Mouse (Mus musculus) brain, embryonic 14.5 days (tissue): ENCODE results near the gene Eef1e1.

ENCODE experiments used
- CTCF ChIP-seq: fragments of 200-500 bp; IDR thresholded peaks from 2 replicates; pipeline ENCODE4 v1.5.1; 2012; ENCODE audit warnings: inconsistent platforms, mild to moderate bottlenecking, moderate library complexity, borderline replicate concordance; ENCODE audit not compliant: insufficient read depth, insufficient read length; ENCODE audit errors: extremely low read depth
- POLR2A ChIP-seq: fragments of 200-500 bp; IDR thresholded peaks from 2 replicates; pipeline ENCODE4 v1.6.1; 2012; ENCODE audit warnings: mild to moderate bottlenecking, inconsistent platforms, borderline replicate concordance; ENCODE audit not compliant: poor library complexity, insufficient read depth, insufficient read length, severe bottlenecking; ENCODE audit errors: extremely low read depth

DNA sequence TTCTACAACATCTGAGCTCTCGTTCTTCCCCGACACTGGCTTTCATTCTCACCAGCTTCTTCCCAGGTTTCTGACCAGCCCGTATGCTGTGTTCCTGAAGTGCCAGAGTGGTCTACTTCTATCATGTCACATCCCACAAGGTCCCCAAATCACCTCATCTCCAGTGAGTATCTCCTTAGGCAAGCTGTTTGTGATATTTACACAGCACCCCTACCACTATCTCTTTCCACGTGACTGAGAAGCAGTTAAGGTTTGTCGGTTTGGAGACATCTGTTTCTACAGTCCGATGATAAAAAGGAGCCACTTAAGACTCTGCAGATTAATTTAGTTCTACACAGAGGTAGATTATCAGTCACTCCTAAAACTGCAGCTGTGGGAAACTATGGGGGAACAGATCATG is 26.3 kb downstream of the Eef1e1 start:
- TF ChIP-seq POLR2A, result no peak
- no peak for TF ChIP-seq CTCF
